Mouse (Mus musculus): ENCODE results near the gene Susd6. TPM values are rescaled to one million over a fixed set of nuclear protein-coding genes. Genes with fewer than 3 reads are reported as not detected.

Susd6 gene
- polyA plus RNA-seq, 1 experiment from 2014 or later: 16.1 TPM

GRCm38 (mm10) chr12:80853737-80854136 lies 63.4 kb downstream of the Susd6 start:
- no peaks in the 10 kb centered on the region for H3K36me3 ChIP-seq (ENCODE audit: insufficient read depth, low read length)
- H3K4me1 ChIP-seq (replicated peaks; ENCODE audit: insufficient read depth, low read length): no peaks in the 10 kb centered on the region; the same call in 1 of the 2 replicates
- no peaks in the 10 kb centered on the region for H3K27me3 ChIP-seq (ENCODE audit: insufficient read depth, low read length)
- TF ChIP-seq CTCF (IDR thresholded peaks at IDR 0.05; ENCODE audit: low read depth): no peak
- no peak for ATAC-seq (replicated peaks; ENCODE audit: low FRiP score, low read depth)
- no peaks in the 10 kb centered on the region for H3K9me3 ChIP-seq (replicated peaks; ENCODE audit: low read length)
- H3K4me2 ChIP-seq (ENCODE audit: low read length): no peak overlapping the region
- no peak overlapping the region for H3K9ac ChIP-seq (ENCODE audit: low read depth, low read length)
- no peak overlapping the region for H3K4me3 ChIP-seq (replicated peaks; ENCODE audit: low read depth, low read length)
- peak; percentile 65 for DNase-seq (ENCODE audit: low spot score)
- 52% methylated on average over 3 of the region's 3 CpGs for WGBS
- H3K27ac ChIP-seq: peak overlapping the region; percentile 62; the same call in 1 of the 2 replicates

- H3K9me3 ChIP-seq (replicated peaks; ENCODE audit: low read length): no peaks in the 10 kb centered on the region
- no peak for TF ChIP-seq CTCF (IDR thresholded peaks at IDR 0.05; ENCODE audit: low read depth)
- 92% methylated on average over 4 of the region's 4 CpGs for WGBS
- no peak overlapping the region for H3K9ac ChIP-seq (ENCODE audit: low read depth, low read length)
- no peak for DNase-seq (ENCODE audit: low spot score)
- no peaks in the 10 kb centered on the region for H3K36me3 ChIP-seq (ENCODE audit: insufficient read depth, low read length)
- ATAC-seq (replicated peaks; ENCODE audit: low FRiP score, low read depth): no peak
- no peak overlapping the region for H3K27ac ChIP-seq
- H3K27me3 ChIP-seq (ENCODE audit: insufficient read depth, low read length): no peaks in the 10 kb centered on the region
- H3K4me2 ChIP-seq (ENCODE audit: low read length): no peak overlapping the region
- H3K4me1 ChIP-seq (replicated peaks; ENCODE audit: insufficient read depth, low read length): no peaks in the 10 kb centered on the region; the same call in 1 of the 2 replicates
- no peak overlapping the region for H3K4me3 ChIP-seq (replicated peaks; ENCODE audit: low read depth, low read length)
These were observed 64.4 kb downstream of the Susd6 start for GRCm38 (mm10) chr12:80854671-80855070.

- no peak overlapping the region for H3K4me3 ChIP-seq (replicated peaks; ENCODE audit: low read depth, low read length)
- no peak overlapping the region for H3K27ac ChIP-seq
- H3K36me3 ChIP-seq (ENCODE audit: insufficient read depth, low read length): no peaks in the 10 kb centered on the region
- no peak overlapping the region for H3K4me2 ChIP-seq (ENCODE audit: low read length)
- DNase-seq (ENCODE audit: low spot score) (no peak), ATAC-seq (replicated peaks; ENCODE audit: low FRiP score, low read depth) (no peak)
- no peaks in the 10 kb centered on the region for H3K9me3 ChIP-seq (replicated peaks; ENCODE audit: low read length)
- no peaks in the 10 kb centered on the region; the same call in 1 of the 2 replicates for H3K4me1 ChIP-seq (replicated peaks; ENCODE audit: insufficient read depth, low read length)
- TF ChIP-seq CTCF (IDR thresholded peaks at IDR 0.05; ENCODE audit: low read depth): no peak
- whole genome bisulfite sequencing: 94% methylated on average over 2 of the region's 2 CpGs
- no peaks in the 10 kb centered on the region for H3K27me3 ChIP-seq (ENCODE audit: insufficient read depth, low read length)
- no peak overlapping the region for H3K9ac ChIP-seq (ENCODE audit: low read depth, low read length)
These were observed 64.8 kb downstream of the Susd6 start for GRCm38 (mm10) chr12:80855100-80855499.

GRCm38 (mm10) chr12:80855581-80855980 lies 65.3 kb downstream of the Susd6 start:
- no peak for TF ChIP-seq CTCF (IDR thresholded peaks at IDR 0.05; ENCODE audit: low read depth)
- Histone ChIP-seq H3K4me2 (ENCODE audit: low read length) (no peak overlapping the region), H3K36me3 (ENCODE audit: insufficient read depth, low read length) (no peaks in the 10 kb centered on the region), H3K9me3 (replicated peaks; ENCODE audit: low read length) (no peaks in the 10 kb centered on the region), H3K27me3 (ENCODE audit: insufficient read depth, low read length) (no peaks in the 10 kb centered on the region), H3K9ac (ENCODE audit: low read depth, low read length) (no peak overlapping the region), H3K4me3 (replicated peaks; ENCODE audit: low read depth, low read length) (no peak overlapping the region), H3K4me1 (replicated peaks; ENCODE audit: insufficient read depth, low read length) (no peaks in the 10 kb centered on the region; the same call in 1 of the 2 replicates), H3K27ac (no peak overlapping the region)
- 66% methylated on average over 1 of the region's 1 CpGs for WGBS
- DNase-seq (ENCODE audit: low spot score) (no peak), ATAC-seq (replicated peaks; ENCODE audit: low FRiP score, low read depth) (no peak)

- DNase-seq (ENCODE audit: low spot score) (no peak), ATAC-seq (replicated peaks; ENCODE audit: low FRiP score, low read depth) (no peak)
- Histone ChIP-seq H3K9ac (ENCODE audit: low read depth, low read length) (no peak overlapping the region), H3K4me1 (replicated peaks; ENCODE audit: insufficient read depth, low read length) (no peaks in the 10 kb centered on the region; the same call in 1 of the 2 replicates), H3K9me3 (replicated peaks; ENCODE audit: low read length) (no peaks in the 10 kb centered on the region), H3K4me2 (ENCODE audit: low read length) (no peak overlapping the region), H3K27ac (no peak overlapping the region), H3K36me3 (ENCODE audit: insufficient read depth, low read length) (no peaks in the 10 kb centered on the region), H3K4me3 (replicated peaks; ENCODE audit: low read depth, low read length) (no peak overlapping the region), H3K27me3 (ENCODE audit: insufficient read depth, low read length) (no peaks in the 10 kb centered on the region)
- no peak for TF ChIP-seq CTCF (IDR thresholded peaks at IDR 0.05; ENCODE audit: low read depth)
- WGBS: 74% methylated on average over 3 of the region's 3 CpGs
These were observed 67.5 kb downstream of the Susd6 start for GRCm38 (mm10) chr12:80857636-80858293.

- Histone ChIP-seq H3K36me3 (ENCODE audit: insufficient read depth, low read length) (no peaks in the 10 kb centered on the region), H3K4me2 (ENCODE audit: low read length) (no peak overlapping the region), H3K9ac (ENCODE audit: low read depth, low read length) (no peak overlapping the region), H3K4me3 (replicated peaks; ENCODE audit: low read depth, low read length) (no peak overlapping the region), H3K4me1 (replicated peaks; ENCODE audit: insufficient read depth, low read length) (no peaks in the 10 kb centered on the region; the same call in 1 of the 2 replicates), H3K9me3 (replicated peaks; ENCODE audit: low read length) (no peaks in the 10 kb centered on the region), H3K27me3 (ENCODE audit: insufficient read depth, low read length) (no peaks in the 10 kb centered on the region), H3K27ac (no peak overlapping the region)
- no peak for TF ChIP-seq CTCF (IDR thresholded peaks at IDR 0.05; ENCODE audit: low read depth)
- ATAC-seq (replicated peaks; ENCODE audit: low FRiP score, low read depth): no peak
- WGBS: 80% methylated on average over 2 of the region's 2 CpGs
- no peak for DNase-seq (ENCODE audit: low spot score)
These were observed 68.0 kb downstream of the Susd6 start for GRCm38 (mm10) chr12:80858307-80858706.

Measured in kidney, postnatal 0 days (tissue).